Mouse (Mus musculus) skeletal muscle tissue, postnatal 0 days (tissue): ENCODE measurements around the gene Sertad1. TPM values are rescaled to one million over a fixed set of nuclear protein-coding genes. Genes with fewer than 3 reads are reported as not detected.

Experiments
- polyA plus RNA-seq: library from polyadenylated mRNA; unstranded; fragments of >200 nt; fragmentation: Nextera tagmentation; extraction: Ambion mirVana; gene quantifications from 2 replicates; pipeline ENCODE4 v1.2.1, GENCODE M21; 2015

Gene Sertad1
- 27.1 and 31.3 TPM in 2 replicates for polyA plus RNA-seq

GRCm38 (mm10) chr7:27486770-27487697, at the start of gene Sertad1:
Sertad1 (plus strand) TSS chr7:27486910.

GRCm38 (mm10) chr7:27447419-27448286, 39.1 kb upstream of the Sertad1 start, which contains the start of the genes Sptbn4 and Blvrb:
Sptbn4 (minus strand) TSS chr7:27447686.
Blvrb (plus strand) TSS chr7:27447978.

GRCm38 (mm10) chr7:27473156-27473834, 13.4 kb upstream of the Sertad1 start, which contains the start of gene Sertad3:
Sertad3 (plus strand) TSS chr7:27473768.

GRCm38 (mm10) chr7:27499036-27499435, 12.3 kb downstream of the Sertad1 start, which contains the start of gene Prx:
Prx (plus strand) TSS chr7:27499324.

GRCm38 (mm10) chr7:27522967-27523366, 36.3 kb downstream of the Sertad1 start, which contains the start of gene Hipk4:
Hipk4 (plus strand) TSS chr7:27523267.

Other genes with a start within 250 kb of the Sertad1 start
- 16.8 and 20.3 TPM in 2 replicates for gene Numbl, start 228.5 kb upstream of the Sertad1 start, polyA plus RNA-seq
- 32.9 and 37.2 TPM in 2 replicates for gene Ltbp4, start 149.2 kb upstream of the Sertad1 start, polyA plus RNA-seq
- 5.5 and 9.9 TPM in 2 replicates for gene Shkbp1, start 130.9 kb upstream of the Sertad1 start, polyA plus RNA-seq
- 0.38 and 0.88 TPM in 2 replicates for gene Gm20479, start 129.5 kb upstream of the Sertad1 start, polyA plus RNA-seq
- 0.12 and 0.18 TPM in 2 replicates for gene Sptbn4, start 39.2 kb upstream of the Sertad1 start, polyA plus RNA-seq
- 30.3 and 46.4 TPM in 2 replicates for gene Blvrb, start 38.9 kb upstream of the Sertad1 start, polyA plus RNA-seq
- 20.3 and 21.0 TPM in 2 replicates for gene Sertad3, start 13.1 kb upstream of the Sertad1 start, polyA plus RNA-seq
- 9.2 and 10.2 TPM in 2 replicates for gene Prx, start 12.4 kb downstream of the Sertad1 start, polyA plus RNA-seq
- gene Hipk4, start 36.4 kb downstream of the Sertad1 start, polyA plus RNA-seq: 1.0 and 1.1 TPM in 2 replicates
- gene Pld3, start 66.3 kb downstream of the Sertad1 start, polyA plus RNA-seq: 54.0 and 62.4 TPM in 2 replicates
- gene 2310022A10Rik, start 66.3 kb downstream of the Sertad1 start, polyA plus RNA-seq: 96.5 and 111 TPM in 2 replicates
- 116 and 131 TPM in 2 replicates for gene Akt2, start 104.6 kb downstream of the Sertad1 start, polyA plus RNA-seq
- gene Ttc9b, start 167.0 kb downstream of the Sertad1 start, polyA plus RNA-seq: 0.07 TPM in 1 of 2 replicates, not detected in the other
- gene Map3k10, start 187.7 kb downstream of the Sertad1 start, polyA plus RNA-seq: 2.8 and 5.1 TPM in 2 replicates
- gene Zfp607b, start 202.4 kb downstream of the Sertad1 start, polyA plus RNA-seq: 2.4 and 2.8 TPM in 2 replicates
- gene Zfp60, start 244.5 kb downstream of the Sertad1 start, polyA plus RNA-seq: 8.7 and 10.3 TPM in 2 replicates